Mouse (Mus musculus): Measurements from ENCODE around the gene Gm10840. TPM values are rescaled to one million over a fixed set of nuclear protein-coding genes. Genes with fewer than 3 reads are reported as not detected.

Gm10840 gene
- total RNA-seq, 1 experiment = not detected

DNA sequence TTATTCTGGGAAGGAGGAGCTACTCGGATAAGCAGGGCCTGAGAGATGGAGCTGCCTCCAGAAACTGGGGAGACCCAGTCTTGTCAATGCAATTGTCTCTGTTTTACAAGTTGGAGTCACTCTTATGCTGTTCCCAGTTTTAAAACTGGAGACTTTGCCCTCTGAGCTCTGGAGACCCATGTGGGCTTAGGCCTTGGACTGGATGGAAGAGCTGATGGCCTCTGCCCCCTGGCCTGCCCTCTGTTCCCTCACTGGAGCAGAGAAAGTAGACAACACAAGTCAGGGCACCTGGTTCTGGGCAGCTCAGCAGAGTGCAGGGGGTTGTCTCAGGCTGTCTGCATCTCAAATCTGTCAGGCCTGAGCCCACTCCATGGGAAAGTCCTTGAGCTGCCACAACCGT lies 5.9 kb upstream of the Gm10840 start:
- Histone ChIP-seq H3K9me3 (ENCODE audit: control insufficient read depth, insufficient read depth, low read depth, low read length) (no peaks in the 10 kb centered on the region), H3K4me3 (ENCODE audit: insufficient read depth in 1 of 2, low read depth in 1 of 2, low read length in 2 of 2, poor library complexity in 1 of 2, severe bottlenecking in 1 of 2) (no peak overlapping the region), H3K27ac (ENCODE audit: insufficient read depth, low read depth, low read length, poor library complexity, severe bottlenecking) (no peak overlapping the region), H3K9ac (ENCODE audit: insufficient read depth, low read depth, low read length, poor library complexity, severe bottlenecking) (no peak overlapping the region), H3K36me3 (ENCODE audit: control insufficient read depth, insufficient read depth, low read length, poor library complexity, severe bottlenecking) (peaks cover 41% of the 10 kb centered on the region), H3K4me1 (ENCODE audit: control insufficient read depth in 2 of 2, insufficient read depth in 2 of 2, low read length in 2 of 2, poor library complexity in 1 of 2) (peaks cover 0 to 12% of the 10 kb centered on the region in 2 experiments; a peak in 2 of 4 replicates)
- in situ Hi-C loops (cut with MboI; ENCODE audit: low sequenced_read_pairs in 2 of 2, unreplicated experiment in 2 of 2) = no loop called here
- no peak for TF ChIP-seq ZC3H11A (IDR thresholded peaks at IDR 0.05; ENCODE audit: borderline replicate concordance, low read depth, low read length)
- TF ChIP-seq HCFC1 (IDR thresholded peaks at IDR 0.05; ENCODE audit: borderline replicate concordance, insufficient read depth, low read length) = no peak
- TF ChIP-seq CHD2 (IDR thresholded peaks at IDR 0.05; ENCODE audit: low read depth, low read length) = no peak
- no peak for TF ChIP-seq ZNF384 (IDR thresholded peaks at IDR 0.05; ENCODE audit: low read depth, low read length)
- no peak for TF ChIP-seq MAFK (IDR thresholded peaks at IDR 0.05; ENCODE audit: insufficient read depth, low read depth, low read length)
- DNase-seq (ENCODE audit: low read depth, low spot score) = no peak

DNA sequence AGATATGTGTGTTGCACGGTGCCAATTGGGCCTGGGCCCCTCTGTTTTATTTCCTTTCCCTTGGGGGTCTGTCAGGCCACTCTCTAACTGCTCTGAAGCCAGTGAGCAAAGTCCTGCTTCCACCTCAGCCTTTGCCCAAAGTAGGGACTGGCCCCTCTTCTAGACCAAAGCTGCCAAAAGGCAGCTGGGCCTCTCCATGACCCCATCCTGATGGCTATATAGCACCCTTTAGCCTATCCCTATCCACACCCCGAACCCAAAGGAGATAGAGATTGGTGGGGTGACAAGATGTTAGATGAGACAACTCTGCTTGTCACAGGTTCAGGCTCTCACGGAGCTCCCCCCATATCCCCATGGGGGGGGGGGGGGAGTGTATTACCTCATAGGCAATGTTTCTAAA lies 4.9 kb upstream of the Gm10840 start:
- DNase-seq (ENCODE audit: low read depth, low spot score) = no peak
- Histone ChIP-seq H3K4me1 (ENCODE audit: control insufficient read depth in 2 of 2, insufficient read depth in 2 of 2, low read length in 2 of 2, poor library complexity in 1 of 2) (peaks cover 0 to 12% of the 10 kb centered on the region in 2 experiments; a peak in 2 of 4 replicates), H3K4me3 (ENCODE audit: insufficient read depth in 1 of 2, low read depth in 1 of 2, low read length in 2 of 2, poor library complexity in 1 of 2, severe bottlenecking in 1 of 2) (no peak overlapping the region), H3K9ac (ENCODE audit: insufficient read depth, low read depth, low read length, poor library complexity, severe bottlenecking) (no peak overlapping the region), H3K9me3 (ENCODE audit: control insufficient read depth, insufficient read depth, low read depth, low read length) (no peaks in the 10 kb centered on the region), H3K36me3 (ENCODE audit: control insufficient read depth, insufficient read depth, low read length, poor library complexity, severe bottlenecking) (peaks cover 35% of the 10 kb centered on the region; the same call in 1 of the 2 replicates), H3K27ac (ENCODE audit: insufficient read depth, low read depth, low read length, poor library complexity, severe bottlenecking) (no peak overlapping the region)
- in situ Hi-C loops (cut with MboI; ENCODE audit: low sequenced_read_pairs in 2 of 2, unreplicated experiment in 2 of 2) = no loop called here
- TF ChIP-seq HCFC1 (IDR thresholded peaks at IDR 0.05; ENCODE audit: borderline replicate concordance, insufficient read depth, low read length) = no peak
- no peak for TF ChIP-seq ZNF384 (IDR thresholded peaks at IDR 0.05; ENCODE audit: low read depth, low read length)
- no peak for TF ChIP-seq MAFK (IDR thresholded peaks at IDR 0.05; ENCODE audit: insufficient read depth, low read depth, low read length)
- no peak for TF ChIP-seq CHD2 (IDR thresholded peaks at IDR 0.05; ENCODE audit: low read depth, low read length)
- no peak for TF ChIP-seq ZC3H11A (IDR thresholded peaks at IDR 0.05; ENCODE audit: borderline replicate concordance, low read depth, low read length)

DNA sequence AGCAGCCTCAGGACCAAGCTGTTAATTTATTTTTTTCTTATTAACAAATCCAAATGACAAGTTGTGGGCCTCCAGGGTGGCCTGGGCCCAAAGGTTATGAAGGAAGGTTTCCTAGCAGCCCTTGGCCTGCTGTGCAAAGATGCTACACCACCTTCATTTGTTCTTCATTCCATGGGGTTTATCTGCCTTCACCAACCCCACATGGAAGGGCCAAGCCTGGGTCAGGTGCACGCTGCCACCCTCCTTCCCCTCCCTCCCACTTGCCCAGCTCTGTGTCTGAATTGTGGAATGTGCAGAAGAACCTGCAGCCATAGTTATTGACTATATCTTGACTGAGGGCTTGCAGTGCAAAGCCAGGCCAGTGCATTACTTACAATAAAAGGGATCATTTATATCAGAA lies 4.4 kb upstream of the Gm10840 start:
- in situ Hi-C loops (cut with MboI; ENCODE audit: low sequenced_read_pairs in 2 of 2, unreplicated experiment in 2 of 2) = no loop called here
- peaks cover 0 to 15% of the 10 kb centered on the region in 2 experiments; a peak in 2 of 4 replicates for H3K4me1 ChIP-seq (ENCODE audit: control insufficient read depth in 2 of 2, insufficient read depth in 2 of 2, low read length in 2 of 2, poor library complexity in 1 of 2)
- H3K27ac ChIP-seq (ENCODE audit: insufficient read depth, low read depth, low read length, poor library complexity, severe bottlenecking) = no peak overlapping the region
- H3K36me3 ChIP-seq (ENCODE audit: control insufficient read depth, insufficient read depth, low read length, poor library complexity, severe bottlenecking) = peaks cover 31% of the 10 kb centered on the region; the same call in 1 of the 2 replicates
- no peaks in the 10 kb centered on the region for H3K9me3 ChIP-seq (ENCODE audit: control insufficient read depth, insufficient read depth, low read depth, low read length)
- H3K9ac ChIP-seq (ENCODE audit: insufficient read depth, low read depth, low read length, poor library complexity, severe bottlenecking) = no peak overlapping the region
- no peak for TF ChIP-seq ZNF384 (IDR thresholded peaks at IDR 0.05; ENCODE audit: low read depth, low read length)
- TF ChIP-seq MAFK (IDR thresholded peaks at IDR 0.05; ENCODE audit: insufficient read depth, low read depth, low read length) = no peak
- TF ChIP-seq ZC3H11A (IDR thresholded peaks at IDR 0.05; ENCODE audit: borderline replicate concordance, low read depth, low read length) = no peak
- no peak for DNase-seq (ENCODE audit: low read depth, low spot score)
- no peak overlapping the region for H3K4me3 ChIP-seq (ENCODE audit: insufficient read depth in 1 of 2, low read depth in 1 of 2, low read length in 2 of 2, poor library complexity in 1 of 2, severe bottlenecking in 1 of 2)

DNA sequence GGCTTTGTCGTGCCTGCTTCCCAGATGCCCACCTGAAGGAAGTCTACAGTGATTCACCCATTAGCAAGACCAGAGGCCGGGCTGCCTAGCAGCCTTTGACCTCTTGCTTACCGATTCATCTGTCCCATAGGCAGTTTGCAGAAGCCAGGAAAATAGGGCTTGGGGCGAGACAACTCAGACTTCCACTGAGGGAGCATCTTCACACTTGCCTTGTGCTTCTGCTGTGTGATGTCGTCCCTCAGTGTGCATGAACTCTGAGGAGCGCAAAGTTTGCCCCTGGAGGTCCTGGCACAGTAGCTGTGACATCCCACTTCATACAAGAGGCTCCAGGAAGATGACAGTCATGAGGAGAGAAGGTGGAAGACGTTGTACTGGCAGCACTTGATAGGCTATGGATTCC lies 3.5 kb upstream of the Gm10840 start:
- in situ Hi-C loops (cut with MboI; ENCODE audit: low sequenced_read_pairs in 2 of 2, unreplicated experiment in 2 of 2) = no loop called here
- no peak overlapping the region for H3K27ac ChIP-seq (ENCODE audit: insufficient read depth, low read depth, low read length, poor library complexity, severe bottlenecking)
- peaks cover 0 to 15% of the 10 kb centered on the region in 2 experiments; a peak in 2 of 4 replicates for H3K4me1 ChIP-seq (ENCODE audit: control insufficient read depth in 2 of 2, insufficient read depth in 2 of 2, low read length in 2 of 2, poor library complexity in 1 of 2)
- H3K4me3 ChIP-seq (ENCODE audit: insufficient read depth in 1 of 2, low read depth in 1 of 2, low read length in 2 of 2, poor library complexity in 1 of 2, severe bottlenecking in 1 of 2) = no peak overlapping the region
- no peaks in the 10 kb centered on the region for H3K9me3 ChIP-seq (ENCODE audit: control insufficient read depth, insufficient read depth, low read depth, low read length)
- no peak overlapping the region for H3K9ac ChIP-seq (ENCODE audit: insufficient read depth, low read depth, low read length, poor library complexity, severe bottlenecking)
- peaks cover 23% of the 10 kb centered on the region; the same call in 1 of the 2 replicates for H3K36me3 ChIP-seq (ENCODE audit: control insufficient read depth, insufficient read depth, low read length, poor library complexity, severe bottlenecking)
- no peak for TF ChIP-seq ZNF384 (IDR thresholded peaks at IDR 0.05; ENCODE audit: low read depth, low read length)
- TF ChIP-seq CHD2 (IDR thresholded peaks at IDR 0.05; ENCODE audit: low read depth, low read length) = no peak
- no peak for TF ChIP-seq ZC3H11A (IDR thresholded peaks at IDR 0.05; ENCODE audit: borderline replicate concordance, low read depth, low read length)
- no peak for TF ChIP-seq MAFK (IDR thresholded peaks at IDR 0.05; ENCODE audit: insufficient read depth, low read depth, low read length)
- TF ChIP-seq HCFC1 (IDR thresholded peaks at IDR 0.05; ENCODE audit: borderline replicate concordance, insufficient read depth, low read length) = no peak
- DNase-seq (ENCODE audit: low read depth, low spot score) = no peak

All from ES-E14 (cell line).